Mouse (Mus musculus) bone marrow, adult 2 months (tissue): Measurements from ENCODE around the gene Ghr.

Experiments used
- CTCF ChIP-seq: fragments of 200-500 bp; IDR thresholded peaks from 2 replicates; pipeline ENCODE4 v1.5.1; 2011; ENCODE audit warnings: low read length, control low read depth; ENCODE audit not compliant: control insufficient read depth, insufficient read depth
- POLR2A ChIP-seq: fragments of 200-500 bp; IDR thresholded peaks from 2 replicates; pipeline ENCODE4 v1.6.1; 2011; ENCODE audit warnings: low read depth, mild to moderate bottlenecking, control low read depth, low read length, borderline replicate concordance; ENCODE audit not compliant: control insufficient read depth

- TF ChIP-seq CTCF, result no peak
- no peak for TF ChIP-seq POLR2A
Observed at GRCm38 (mm10) chr15:3602098-3602486, 18.8 kb upstream of the Ghr start.
